Comparison of ENCODE assay signal across 9 mouse cellular contexts in the genomic region with DNA sequence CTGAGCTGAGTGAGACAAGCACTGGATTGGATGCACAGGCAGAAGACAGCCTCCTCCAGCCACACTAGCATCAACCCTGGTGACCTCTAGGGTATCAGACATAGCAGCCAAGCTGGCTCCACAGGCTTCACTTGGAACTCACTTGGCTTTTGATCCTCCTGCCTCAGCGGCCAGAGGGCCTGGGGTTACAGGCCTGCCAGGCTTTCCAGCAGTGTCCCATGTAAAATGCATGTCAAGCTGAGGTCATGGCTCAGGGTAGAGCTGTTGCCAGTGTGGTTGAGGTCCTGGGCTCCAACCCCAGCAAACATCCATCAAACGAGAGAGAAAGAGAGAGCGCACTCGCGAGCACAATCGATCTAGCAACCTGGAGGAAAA. TPM values are rescaled to one million over a fixed set of nuclear protein-coding genes. Genes with fewer than 3 reads are reported as not detected.
A peak's percentile ranks its signal among the peaks of the same experiment; 100 is the strongest.
DNase-seq lines count a peak whose midpoint lies in the region; ATAC-seq lines count a peak whose summit lies in the region.
"Had no signal": no experiment of that assay in that cellular context is flagged by ENCODE, and none has a peak within 500 bp of the region (broad histone marks: within the 10 kb centered on the region; RNA-seq: fewer than 3 reads in every experiment).

No protein-coding gene starts in this region.

- peak overlapping the region; percentile 70 for H3K4me3 ChIP-seq in erythroblast, embryonic 14.5 days (replicated peaks)
- H3K4me3 ChIP-seq in megakaryocyte, embryonic 14.5 days (replicated peaks) = peak overlapping the region; percentile 99
- H3K4me3 ChIP-seq in intestine, embryonic 15.5 days (replicated peaks) = peak overlapping the region; percentile 71; the same call in 1 of the 2 replicates
- no peak overlapping the region for H3K4me3 ChIP-seq in neural tube, embryonic 14.5 days (ENCODE audit: low read depth, low read length)

- H3K27me3 ChIP-seq in erythroblast, embryonic 14.5 days (ENCODE audit: control insufficient read depth) = no peaks in the 10 kb centered on the region
- no peaks in the 10 kb centered on the region for H3K27me3 ChIP-seq in megakaryocyte, embryonic 14.5 days (replicated peaks)
- H3K27me3 ChIP-seq in intestine, embryonic 15.5 days (replicated peaks) = no peaks in the 10 kb centered on the region
- no peaks in the 10 kb centered on the region for H3K27me3 ChIP-seq in neural tube, embryonic 14.5 days (ENCODE audit: control insufficient read depth, insufficient read depth, low read length)

- H3K4me1 ChIP-seq in erythroblast, embryonic 14.5 days (ENCODE audit: control insufficient read depth) = peaks cover 75% of the 10 kb centered on the region
- peaks cover 75% of the 10 kb centered on the region for H3K4me1 ChIP-seq in megakaryocyte, embryonic 14.5 days
- H3K4me1 ChIP-seq in intestine, embryonic 15.5 days (replicated peaks) = peaks cover 36% of the 10 kb centered on the region
- H3K4me1 ChIP-seq in neural tube, embryonic 14.5 days (ENCODE audit: control insufficient read depth, insufficient read depth, low read length) = peaks cover 9% of the 10 kb centered on the region

- no peak for ATAC-seq in erythroblast, adult 5-6 weeks (replicated peaks; ENCODE audit: low FRiP score, poor library complexity, severe bottlenecking)
- no peak for ATAC-seq in megakaryocyte, adult 5-6 weeks (ENCODE audit: poor library complexity, severe bottlenecking)
- ATAC-seq in intestine, embryonic 15.5 days = no peak
- ATAC-seq in neural tube, embryonic 14.5 days (ENCODE audit: low read depth) = no peak

- peak overlapping the region; percentile 58 for H3K4me2 ChIP-seq in intestine, embryonic 15.5 days (replicated peaks)
- H3K4me2 ChIP-seq in neural tube, embryonic 14.5 days (ENCODE audit: low read depth, low read length) = 0 out of 2 replicates have a peak overlapping the region, but pooled peaks have one; percentile 67

- H3K9ac ChIP-seq in intestine, embryonic 15.5 days = peak overlapping the region; percentile 27; the same call in 1 of the 2 replicates
- H3K9ac ChIP-seq in neural tube, embryonic 14.5 days (replicated peaks; ENCODE audit: low read depth, low read length) = no peak overlapping the region

- WGBS in intestine, embryonic 15.5 days = 85% methylated on average over 6 of the region's 6 CpGs
- WGBS in neural tube, embryonic 14.5 days = 88% methylated on average over 6 of the region's 6 CpGs

- peaks cover 49% of the 10 kb centered on the region for H3K36me3 ChIP-seq in erythroblast, embryonic 14.5 days (ENCODE audit: control insufficient read depth)
- peaks cover 47% of the 10 kb centered on the region for H3K36me3 ChIP-seq in megakaryocyte, embryonic 14.5 days (replicated peaks; ENCODE audit: low read length)
- H3K36me3 ChIP-seq in intestine, embryonic 15.5 days = peaks cover 9% of the 10 kb centered on the region; the same call in 1 of the 2 replicates
- H3K36me3 ChIP-seq in neural tube, embryonic 14.5 days (ENCODE audit: control insufficient read depth, insufficient read depth, low read length) = peaks cover 10% of the 10 kb centered on the region; the same call in 1 of the 2 replicates

- no peak for DNase-seq in layer of hippocampus, postnatal 14 days (ENCODE audit: low spot score in 2 of 2)
- no peak for DNase-seq in thymus, adult 18-20 months
- DNase-seq: retina, postnatal 1 day had no signal

- no peaks in the 10 kb centered on the region for H3K9me3 ChIP-seq in erythroblast, embryonic 14.5 days (ENCODE audit: control insufficient read depth, low read length)
- H3K9me3 ChIP-seq in megakaryocyte, embryonic 14.5 days = no peaks in the 10 kb centered on the region
- no peaks in the 10 kb centered on the region for H3K9me3 ChIP-seq in intestine, embryonic 15.5 days
- no peaks in the 10 kb centered on the region for H3K9me3 ChIP-seq in neural tube, embryonic 14.5 days (ENCODE audit: control insufficient read depth, low read length)

- H3K27ac ChIP-seq in intestine, embryonic 15.5 days = no peak overlapping the region
- H3K27ac ChIP-seq in neural tube, embryonic 14.5 days (ENCODE audit: low read depth, low read length) = no peak overlapping the region

RNA-seq across cellular contexts. Expression of gene Sh3gl1, which starts 1.7 kb away (rescaled TPM):
- polyA plus RNA-seq in erythroblast, embryonic 14.5 days (2012) = 5.9 TPM in 2 replicates
- 7.5 and 10.9 TPM in 2 replicates for total RNA-seq in erythroblast, adult 5-6 weeks (2015; ENCODE audit: low replicate concordance)
- total RNA-seq in erythroblast, adult 5-6 weeks (2017; ENCODE audit: low replicate concordance) = 10.0 and 11.4 TPM in 2 replicates
- 115 and 286 TPM in 2 replicates for polyA plus RNA-seq in megakaryocyte, embryonic 14.5 days (2012; ENCODE audit: insufficient read depth, low replicate concordance)
- 21.7 and 22.3 TPM in 2 replicates for total RNA-seq in megakaryocyte, adult 5-6 weeks (2015)
- total RNA-seq in megakaryocyte, adult 5-6 weeks (2017) = 28.4 and 35.0 TPM in 2 replicates
- 124 TPM in 2 replicates for polyA plus RNA-seq in intestine, embryonic 15.5 days (2015; fragmentation: Nextera tagmentation; extraction: Ambion mirVana)
- polyA plus RNA-seq in neural tube, embryonic 14.5 days (2014; fragmentation: Nextera tagmentation; extraction: Ambion mirVana) = 87.5 and 94.9 TPM in 2 replicates
- total RNA-seq in layer of hippocampus, postnatal 14 days (2021) = 10 to 100 TPM; 64.9 to 67.5 TPM

RNA-seq across cellular contexts. Expression of gene Chaf1a, which starts 5.5 kb away (rescaled TPM):
- 10.0 and 11.6 TPM in 2 replicates for polyA plus RNA-seq in erythroblast, embryonic 14.5 days (2012)
- total RNA-seq in erythroblast, adult 5-6 weeks (2015; ENCODE audit: low replicate concordance) = 6.1 and 16.3 TPM in 2 replicates
- total RNA-seq in erythroblast, adult 5-6 weeks (2017; ENCODE audit: low replicate concordance) = 18.5 and 25.2 TPM in 2 replicates
- polyA plus RNA-seq in megakaryocyte, embryonic 14.5 days (2012; ENCODE audit: insufficient read depth, low replicate concordance) = 17.0 and 33.8 TPM in 2 replicates
- total RNA-seq in megakaryocyte, adult 5-6 weeks (2015) = 8.1 and 9.6 TPM in 2 replicates
- 18.3 and 22.2 TPM in 2 replicates for total RNA-seq in megakaryocyte, adult 5-6 weeks (2017)
- polyA plus RNA-seq in intestine, embryonic 15.5 days (2015; fragmentation: Nextera tagmentation; extraction: Ambion mirVana) = 21.4 and 22.4 TPM in 2 replicates
- 2.3 and 3.2 TPM in 2 replicates for polyA plus RNA-seq in neural tube, embryonic 14.5 days (2014; fragmentation: Nextera tagmentation; extraction: Ambion mirVana)
- 1 to 10 TPM; 3.5 to 5.0 TPM for total RNA-seq in layer of hippocampus, postnatal 14 days (2021)

RNA-seq across cellular contexts. Expression of gene Mpnd, which starts 29.2 kb away (rescaled TPM):
- polyA plus RNA-seq in erythroblast, embryonic 14.5 days (2012) = 0.76 and 1.1 TPM in 2 replicates
- total RNA-seq in erythroblast, adult 5-6 weeks (2015; ENCODE audit: low replicate concordance) = 3.3 and 5.4 TPM in 2 replicates
- total RNA-seq in erythroblast, adult 5-6 weeks (2017; ENCODE audit: low replicate concordance) = 6.1 and 7.8 TPM in 2 replicates
- polyA plus RNA-seq in megakaryocyte, embryonic 14.5 days (2012; ENCODE audit: insufficient read depth, low replicate concordance) = 4.4 and 22.7 TPM in 2 replicates
- 23.2 and 28.6 TPM in 2 replicates for total RNA-seq in megakaryocyte, adult 5-6 weeks (2015)
- 95.5 and 112 TPM in 2 replicates for total RNA-seq in megakaryocyte, adult 5-6 weeks (2017)
- polyA plus RNA-seq in intestine, embryonic 15.5 days (2015; fragmentation: Nextera tagmentation; extraction: Ambion mirVana) = 86.3 and 95.3 TPM in 2 replicates
- 150 and 158 TPM in 2 replicates for polyA plus RNA-seq in neural tube, embryonic 14.5 days (2014; fragmentation: Nextera tagmentation; extraction: Ambion mirVana)
- total RNA-seq in layer of hippocampus, postnatal 14 days (2021) = 100 to 1,000 TPM; 112 to 119 TPM

RNA-seq across cellular contexts. Expression of gene Stap2, which starts 29.3 kb away (rescaled TPM):
- polyA plus RNA-seq in erythroblast, embryonic 14.5 days (2012) = 0.04 TPM in 1 of 2 replicates, not detected in the other
- total RNA-seq in erythroblast, adult 5-6 weeks (2015; ENCODE audit: low replicate concordance) = not detected in 2 replicates
- total RNA-seq in erythroblast, adult 5-6 weeks (2017; ENCODE audit: low replicate concordance) = 1.3 TPM in 1 of 2 replicates, not detected in the other
- polyA plus RNA-seq in megakaryocyte, embryonic 14.5 days (2012; ENCODE audit: insufficient read depth, low replicate concordance) = 0.21 TPM in 1 of 2 replicates, not detected in the other
- total RNA-seq in megakaryocyte, adult 5-6 weeks (2015) = 0.25 and 0.62 TPM in 2 replicates
- total RNA-seq in megakaryocyte, adult 5-6 weeks (2017) = 0.22 and 0.24 TPM in 2 replicates
- 40.3 and 45.8 TPM in 2 replicates for polyA plus RNA-seq in intestine, embryonic 15.5 days (2015; fragmentation: Nextera tagmentation; extraction: Ambion mirVana)
- 5.2 and 6.8 TPM in 2 replicates for polyA plus RNA-seq in neural tube, embryonic 14.5 days (2014; fragmentation: Nextera tagmentation; extraction: Ambion mirVana)
- total RNA-seq in layer of hippocampus, postnatal 14 days (2021) = 1 to 10 TPM; 4.0 to 4.3 TPM

RNA-seq across cellular contexts. Expression of gene Ubxn6, which starts 40.1 kb away (rescaled TPM):
- 3.4 and 4.0 TPM in 2 replicates for polyA plus RNA-seq in erythroblast, embryonic 14.5 days (2012)
- 3.1 and 3.6 TPM in 2 replicates for total RNA-seq in erythroblast, adult 5-6 weeks (2015; ENCODE audit: low replicate concordance)
- total RNA-seq in erythroblast, adult 5-6 weeks (2017; ENCODE audit: low replicate concordance) = 5.3 and 15.2 TPM in 2 replicates
- 75.0 and 97.7 TPM in 2 replicates for polyA plus RNA-seq in megakaryocyte, embryonic 14.5 days (2012; ENCODE audit: insufficient read depth, low replicate concordance)
- 12.9 and 13.2 TPM in 2 replicates for total RNA-seq in megakaryocyte, adult 5-6 weeks (2015)
- total RNA-seq in megakaryocyte, adult 5-6 weeks (2017) = 17.0 and 30.7 TPM in 2 replicates
- polyA plus RNA-seq in intestine, embryonic 15.5 days (2015; fragmentation: Nextera tagmentation; extraction: Ambion mirVana) = 29.9 and 35.1 TPM in 2 replicates
- polyA plus RNA-seq in neural tube, embryonic 14.5 days (2014; fragmentation: Nextera tagmentation; extraction: Ambion mirVana) = 69.9 and 80.9 TPM in 2 replicates
- 10 to 100 TPM; 64.4 to 72.8 TPM for total RNA-seq in layer of hippocampus, postnatal 14 days (2021)

Comparison
In these comparisons a context has a peak if more than half of its experiments do, and no peak if none do; other contexts are left out.
1. RNA of gene Sh3gl1, which starts 1.7 kb away (polyA plus RNA-seq): 124 TPM in intestine, embryonic 15.5 days, 115 to 286 TPM in megakaryocyte, embryonic 14.5 days and 87.5 to 94.9 TPM in neural tube, embryonic 14.5 days; 5.9 TPM in erythroblast, embryonic 14.5 days; every median in the first group is over 10 times any median in the second.